Mouse (Mus musculus) neural tube, embryonic 12.5 days (tissue): ENCODE data around the gene Plet1. TPM values are rescaled to one million over a fixed set of nuclear protein-coding genes. Genes with fewer than 3 reads are reported as not detected.

ENCODE experiments used
- ATAC-seq: fragments of 200-750 bp; cut with Nextera tagmentation; 2 replicates; pipeline ENCODE4 v1.8.0; 2017; ENCODE audit warnings: low read depth, mild to moderate bottlenecking, moderate TSS enrichment, moderate library complexity; ENCODE audit not compliant: low FRiP score
- H3K27ac ChIP-seq: fragments of 300-500 bp; sonication (generic); 2 replicates; pipeline ENCODE4 v1.5.1; 2016
- H3K27me3 ChIP-seq: fragments of 300-500 bp; sonication (generic); replicated peaks from 2 replicates; pipeline ENCODE4 v1.6.1; 2016; ENCODE audit warnings: mild to moderate bottlenecking
- H3K36me3 ChIP-seq: fragments of 300-500 bp; sonication (generic); 2 replicates; pipeline ENCODE4 v1.6.1; 2016; ENCODE audit warnings: mild to moderate bottlenecking
- H3K4me1 ChIP-seq: fragments of 300-500 bp; sonication (generic); 2 replicates; pipeline ENCODE4 v1.6.1; 2016
- H3K4me2 ChIP-seq: fragments of 300-500 bp; sonication (generic); replicated peaks from 2 replicates; pipeline ENCODE4 v1.6.1; 2016; ENCODE audit warnings: mild to moderate bottlenecking
- H3K4me3 ChIP-seq: fragments of 300-500 bp; sonication (generic); 2 replicates; pipeline ENCODE4 v1.5.1; 2016
- H3K9ac ChIP-seq: fragments of 300-500 bp; sonication (generic); 2 replicates; pipeline ENCODE4 v1.6.1; 2016; ENCODE audit warnings: mild to moderate bottlenecking
- H3K9me3 ChIP-seq: fragments of 300-500 bp; sonication (generic); 2 replicates; pipeline ENCODE4 v1.6.1; 2016; ENCODE audit warnings: mild to moderate bottlenecking
- WGBS: fragments of 180-500 bp; shearing (Covaris S2); methylation state at CpG from one replicate; pipeline ENCODE4 v1.1.7; 2016; 5-methylcytosine and 5-hydroxymethylcytosine counted together
- polyA plus RNA-seq: library from polyadenylated mRNA; unstranded; fragments of >200 nt; fragmentation: Nextera tagmentation; extraction: Ambion mirVana; gene quantifications from 2 replicates; pipeline ENCODE4 v1.2.1, GENCODE M21; 2016

Plet1 gene
- polyA plus RNA-seq: 0.22 and 0.24 TPM in 2 replicates

GRCm38 (mm10) chr9:50494311-50494710 is at the start of gene Plet1:
Gene Plet1, plus strand, starts transcription at chr9:50494525.
- H3K27ac ChIP-seq: no peak within 1 kb of the TSS
- H3K9ac ChIP-seq: no peak within 1 kb of the TSS
- no peaks in the 10 kb centered on the region for H3K36me3 ChIP-seq
- H3K4me2 ChIP-seq: no peak within 1 kb of the TSS
- H3K27me3 ChIP-seq: no peaks in the 10 kb centered on the region
- peaks cover 10% of the 10 kb centered on the region; the same call in 1 of the 2 replicates for H3K4me1 ChIP-seq
- no peaks in the 10 kb centered on the region for H3K9me3 ChIP-seq
- no peak within 1 kb of the TSS for H3K4me3 ChIP-seq
- 83% methylated on average over 6 of the region's 6 CpGs for WGBS
- ATAC-seq: no peak

GRCm38 (mm10) chr9:50449048-50449447 is 45.3 kb upstream of the Plet1 start:
- Histone ChIP-seq H3K9me3 (no peaks in the 10 kb centered on the region), H3K4me2 (no peak overlapping the region), H3K36me3 (no peaks in the 10 kb centered on the region), H3K9ac (no peak overlapping the region), H3K4me3 (no peak overlapping the region), H3K27me3 (no peaks in the 10 kb centered on the region), H3K4me1 (no peaks in the 10 kb centered on the region), H3K27ac (no peak overlapping the region)
- no peak for ATAC-seq
- 62% methylated on average over 13 of the region's 13 CpGs for WGBS

GRCm38 (mm10) chr9:50451456-50452218 is 42.7 kb upstream of the Plet1 start:
- no peak overlapping the region for H3K9ac ChIP-seq
- H3K36me3 ChIP-seq: no peaks in the 10 kb centered on the region
- WGBS: 58% methylated on average over 9 of the region's 9 CpGs
- H3K4me1 ChIP-seq: no peaks in the 10 kb centered on the region
- H3K27ac ChIP-seq: no peak overlapping the region
- H3K27me3 ChIP-seq: no peaks in the 10 kb centered on the region
- no peak overlapping the region for H3K4me3 ChIP-seq
- no peaks in the 10 kb centered on the region for H3K9me3 ChIP-seq
- no peak overlapping the region for H3K4me2 ChIP-seq
- 0 out of 2 replicates have a peak, but pooled peaks have one; percentile 41 for ATAC-seq

GRCm38 (mm10) chr9:50452303-50452775 is 42.0 kb upstream of the Plet1 start:
- H3K4me2 ChIP-seq: peak overlapping the region; percentile 35; the same call in 1 of the 2 replicates
- no peak overlapping the region for H3K4me3 ChIP-seq
- H3K36me3 ChIP-seq: no peaks in the 10 kb centered on the region
- no peak overlapping the region for H3K27ac ChIP-seq
- WGBS: 17% methylated on average over 10 of the region's 10 CpGs
- peak; percentile 41; the same call in 1 of the 2 replicates for ATAC-seq
- H3K27me3 ChIP-seq: no peaks in the 10 kb centered on the region
- no peaks in the 10 kb centered on the region for H3K9me3 ChIP-seq
- H3K9ac ChIP-seq: no peak overlapping the region
- H3K4me1 ChIP-seq: no peaks in the 10 kb centered on the region

- H3K27me3 ChIP-seq: no peaks in the 10 kb centered on the region
- H3K9me3 ChIP-seq: no peaks in the 10 kb centered on the region
- H3K9ac ChIP-seq: no peak overlapping the region
- no peaks in the 10 kb centered on the region for H3K36me3 ChIP-seq
- 81% methylated on average over 7 of the region's 7 CpGs for WGBS
- H3K4me1 ChIP-seq: peaks cover under 1% of the 10 kb centered on the region; the same call in 1 of the 2 replicates
- H3K4me3 ChIP-seq: no peak overlapping the region
- no peak overlapping the region for H3K27ac ChIP-seq
- ATAC-seq: no peak
- no peak overlapping the region for H3K4me2 ChIP-seq
Measured at GRCm38 (mm10) chr9:50457596-50457995, 36.7 kb upstream of the Plet1 start.

- no peak overlapping the region for H3K4me2 ChIP-seq
- ATAC-seq: no peak
- no peak overlapping the region for H3K27ac ChIP-seq
- H3K4me1 ChIP-seq: peaks cover 2% of the 10 kb centered on the region; the same call in 1 of the 2 replicates
- no peak overlapping the region for H3K4me3 ChIP-seq
- no peak overlapping the region for H3K9ac ChIP-seq
- 73% methylated on average over 2 of the region's 2 CpGs for WGBS
- no peaks in the 10 kb centered on the region for H3K9me3 ChIP-seq
- H3K36me3 ChIP-seq: no peaks in the 10 kb centered on the region
- H3K27me3 ChIP-seq: no peaks in the 10 kb centered on the region
Measured at GRCm38 (mm10) chr9:50459537-50459936, 34.8 kb upstream of the Plet1 start.

- Histone ChIP-seq H3K4me2 (peak overlapping the region; percentile 49), H3K9me3 (no peaks in the 10 kb centered on the region), H3K36me3 (no peaks in the 10 kb centered on the region), H3K27me3 (no peaks in the 10 kb centered on the region), H3K4me1 (peaks cover 2% of the 10 kb centered on the region; the same call in 1 of the 2 replicates), H3K27ac (no peak overlapping the region), H3K4me3 (no peak overlapping the region), H3K9ac (no peak overlapping the region)
- ATAC-seq: no peak
- 40% methylated on average over 19 of the region's 19 CpGs for WGBS
Measured at GRCm38 (mm10) chr9:50462494-50463204, 31.7 kb upstream of the Plet1 start.

GRCm38 (mm10) chr9:50463205-50463508 is 31.2 kb upstream of the Plet1 start:
- peaks cover 2% of the 10 kb centered on the region; the same call in 1 of the 2 replicates for H3K4me1 ChIP-seq
- H3K36me3 ChIP-seq: no peaks in the 10 kb centered on the region
- ATAC-seq: no peak
- 35% methylated on average over 4 of the region's 4 CpGs for WGBS
- H3K27ac ChIP-seq: no peak overlapping the region
- H3K27me3 ChIP-seq: no peaks in the 10 kb centered on the region
- H3K9me3 ChIP-seq: no peaks in the 10 kb centered on the region
- no peak overlapping the region for H3K4me3 ChIP-seq
- 0 out of 2 replicates have a peak overlapping the region, but pooled peaks have one; percentile 49 for H3K4me2 ChIP-seq
- no peak overlapping the region for H3K9ac ChIP-seq

GRCm38 (mm10) chr9:50470377-50471100 is 23.8 kb upstream of the Plet1 start:
- ATAC-seq: no peak
- no peaks in the 10 kb centered on the region for H3K4me1 ChIP-seq
- no peak overlapping the region for H3K9ac ChIP-seq
- no peak overlapping the region for H3K4me3 ChIP-seq
- H3K27ac ChIP-seq: no peak overlapping the region
- no peaks in the 10 kb centered on the region for H3K36me3 ChIP-seq
- H3K27me3 ChIP-seq: no peaks in the 10 kb centered on the region
- 87% methylated on average over 5 of the region's 5 CpGs for WGBS
- H3K4me2 ChIP-seq: no peak overlapping the region
- no peaks in the 10 kb centered on the region for H3K9me3 ChIP-seq

- no peaks in the 10 kb centered on the region for H3K9me3 ChIP-seq
- no peak overlapping the region for H3K9ac ChIP-seq
- H3K4me3 ChIP-seq: no peak overlapping the region
- no peak overlapping the region for H3K27ac ChIP-seq
- 80% methylated on average over 13 of the region's 13 CpGs for WGBS
- no peaks in the 10 kb centered on the region for H3K36me3 ChIP-seq
- no peak for ATAC-seq
- no peaks in the 10 kb centered on the region for H3K27me3 ChIP-seq
- H3K4me1 ChIP-seq: no peaks in the 10 kb centered on the region
- H3K4me2 ChIP-seq: no peak overlapping the region
Measured at GRCm38 (mm10) chr9:50471181-50471901, 23.0 kb upstream of the Plet1 start.

- Histone ChIP-seq H3K36me3 (no peaks in the 10 kb centered on the region), H3K9me3 (no peaks in the 10 kb centered on the region), H3K4me2 (no peak overlapping the region)
Measured at GRCm38 (mm10) chr9:50475318-50475717, 19.0 kb upstream of the Plet1 start.

More at GRCm38 (mm10) chr9:50475318-50475717, 19.0 kb upstream of the Plet1 start:
- Histone ChIP-seq H3K4me3 (no peak overlapping the region), H3K27me3 (no peaks in the 10 kb centered on the region), H3K9ac (no peak overlapping the region), H3K27ac (no peak overlapping the region), H3K4me1 (no peaks in the 10 kb centered on the region)
- WGBS: 79% methylated on average over 7 of the region's 7 CpGs
- ATAC-seq: no peak
